Mouse (Mus musculus) olfactory bulb, adult 2 months (tissue): ENCODE data around the gene Endod1.

Source experiments
- CTCF ChIP-seq: fragments of 200-500 bp; IDR thresholded peaks from 2 replicates; pipeline ENCODE4 v1.5.1; 2012; ENCODE audit warnings: low read depth, mild to moderate bottlenecking, low read length, moderate library complexity; ENCODE audit not compliant: insufficient read depth
- POLR2A ChIP-seq: fragments of 200-500 bp; IDR thresholded peaks from 2 replicates; pipeline ENCODE4 v1.6.1; 2012; ENCODE audit warnings: mild to moderate bottlenecking, low read depth, low read length, moderate library complexity; ENCODE audit not compliant: insufficient read depth

GRCm38 (mm10) chr9:14336901-14337300, 44.4 kb downstream of the Endod1 start:
- TF ChIP-seq POLR2A (no peak), CTCF (no peak)
